Mouse (Mus musculus) ES-Bruce4 (cell line): ENCODE measurements around the gene Omp. TPM values are rescaled to one million over a fixed set of nuclear protein-coding genes. Genes with fewer than 3 reads are reported as not detected.
"Not testable (repeated sequence)": the region's sequence is repeated elsewhere in the genome, so short reads cannot be mapped to it uniquely, and the experiment has no call there.

ENCODE experiments used
- H3K27ac ChIP-seq: 2 replicates; pipeline ENCODE4 v1.5.1; 2012; ENCODE audit warnings: low read length, inconsistent platforms; ENCODE audit not compliant: insufficient read depth
- H3K27me3 ChIP-seq: 2 replicates; pipeline ENCODE4 v1.6.1; 2012; ENCODE audit warnings: mild to moderate bottlenecking, low read length, inconsistent platforms; ENCODE audit not compliant: control insufficient read depth, poor library complexity, insufficient read depth, severe bottlenecking
- H3K36me3 ChIP-seq: 2 replicates; pipeline ENCODE4 v1.6.1; 2012; ENCODE audit warnings: inconsistent platforms, mild to moderate bottlenecking, low read length, moderate library complexity; ENCODE audit not compliant: control insufficient read depth, poor library complexity, insufficient read depth, severe bottlenecking
- H3K4me1 ChIP-seq: one replicate; pipeline ENCODE4 v1.8.1; 2011; ENCODE audit warnings: low read length; ENCODE audit not compliant: control insufficient read depth, insufficient read depth
- H3K4me3 ChIP-seq: 2 replicates; pipeline ENCODE4 v1.5.1; 2011; ENCODE audit warnings: low read depth, mild to moderate bottlenecking, low read length
- H3K9ac ChIP-seq: 2 replicates; pipeline ENCODE4 v1.6.1; 2012; ENCODE audit warnings: low read depth, mild to moderate bottlenecking, inconsistent platforms; ENCODE audit not compliant: poor library complexity, severe bottlenecking
- H3K9me3 ChIP-seq: replicated peaks from 2 replicates; pipeline ENCODE4 v1.6.1; 2012; ENCODE audit warnings: mild to moderate bottlenecking, low read length, inconsistent platforms; ENCODE audit not compliant: control insufficient read depth, poor library complexity, insufficient read depth, severe bottlenecking
- CTCF ChIP-seq: IDR thresholded peaks from one replicate; pipeline ENCODE4 v1.8.1; 2011; ENCODE audit warnings: low read depth, low read length
- EP300 ChIP-seq: IDR thresholded peaks from 2 replicates; pipeline ENCODE4 v1.6.1; 2011; ENCODE audit warnings: low read depth, low read length; ENCODE audit not compliant: insufficient read depth
- POLR2A ChIP-seq: IDR thresholded peaks from one replicate; pipeline ENCODE4 v1.8.1; 2011; ENCODE audit warnings: low read length; ENCODE audit not compliant: insufficient read depth
- polyA plus RNA-seq: library from polyadenylated mRNA; stranded (reverse); fragments of >200 nt; gene quantifications from 2 replicates; pipeline ENCODE4 v1.2.4, GENCODE M21; 2011; ENCODE audit warnings: low read depth; ENCODE audit not compliant: missing spikeins, insufficient read depth, insufficient read length

Gene Omp
- polyA plus RNA-seq, 1 experiment: 1.1 TPM

- Histone ChIP-seq H3K36me3 (no peaks in the 10 kb centered on the region), H3K9me3 (no peaks in the 10 kb centered on the region), H3K4me3 (no peak overlapping the region), H3K4me1 (peaks cover 11% of the 10 kb centered on the region), H3K9ac (no peak overlapping the region), H3K27me3 (no peaks in the 10 kb centered on the region), H3K27ac (peak overlapping the region; percentile 51)
- TF ChIP-seq CTCF (no peak), EP300 (peak; percentile 72), POLR2A (no peak)
Observed at GRCm38 (mm10) chr7:98188680-98189079, 43.4 kb upstream of the Omp start.

- H3K4me1 ChIP-seq: peaks cover 11% of the 10 kb centered on the region
- no peak for TF ChIP-seq POLR2A
- no peak for TF ChIP-seq EP300
- TF ChIP-seq CTCF: no peak
- no peaks in the 10 kb centered on the region for H3K36me3 ChIP-seq
- H3K9me3 ChIP-seq: no peaks in the 10 kb centered on the region
- no peak overlapping the region for H3K27ac ChIP-seq
- H3K27me3 ChIP-seq: no peaks in the 10 kb centered on the region
- H3K4me3 ChIP-seq: no peak overlapping the region
- H3K9ac ChIP-seq: no peak overlapping the region
Observed at GRCm38 (mm10) chr7:98188238-98188637, 42.9 kb upstream of the Omp start.

- peaks cover 11% of the 10 kb centered on the region for H3K4me1 ChIP-seq
- not testable (repeated sequence) for H3K36me3 ChIP-seq, H3K27ac ChIP-seq, H3K27me3 ChIP-seq, H3K4me3 ChIP-seq, H3K9ac ChIP-seq, H3K9me3 ChIP-seq
Observed at GRCm38 (mm10) chr7:98187332-98187731, 42.0 kb upstream of the Omp start.

GRCm38 (mm10) chr7:98186637-98187036 lies 41.3 kb upstream of the Omp start:
- TF ChIP-seq CTCF: no peak
- TF ChIP-seq EP300: no peak
- no peak for TF ChIP-seq POLR2A
- no peak overlapping the region for H3K27ac ChIP-seq
- H3K4me1 ChIP-seq: peaks cover 11% of the 10 kb centered on the region
- no peaks in the 10 kb centered on the region for H3K27me3 ChIP-seq
- no peak overlapping the region for H3K4me3 ChIP-seq
- H3K9ac ChIP-seq: no peak overlapping the region
- no peaks in the 10 kb centered on the region for H3K36me3 ChIP-seq
- no peaks in the 10 kb centered on the region for H3K9me3 ChIP-seq

- no peak overlapping the region for H3K9ac ChIP-seq
- no peak overlapping the region for H3K4me3 ChIP-seq
- H3K4me1 ChIP-seq: peaks cover 10% of the 10 kb centered on the region
- no peak overlapping the region for H3K27ac ChIP-seq
- H3K36me3 ChIP-seq: no peaks in the 10 kb centered on the region
- no peaks in the 10 kb centered on the region for H3K9me3 ChIP-seq
- H3K27me3 ChIP-seq: no peaks in the 10 kb centered on the region
- TF ChIP-seq EP300 (no peak), CTCF (no peak), POLR2A (no peak)
Observed at GRCm38 (mm10) chr7:98185326-98185725, 40.0 kb upstream of the Omp start.

GRCm38 (mm10) chr7:98178560-98179231 lies 33.4 kb upstream of the Omp start:
- H3K27ac ChIP-seq: 0 out of 2 replicates have a peak overlapping the region, but pooled peaks have one; percentile 45
- TF ChIP-seq POLR2A (no peak), EP300 (no peak), CTCF (no peak)
- H3K9ac ChIP-seq: peak overlapping the region; percentile 44
- H3K36me3 ChIP-seq: no peaks in the 10 kb centered on the region
- H3K9me3 ChIP-seq: no peaks in the 10 kb centered on the region
- peaks cover 2% of the 10 kb centered on the region for H3K4me1 ChIP-seq
- peak overlapping the region; percentile 97 for H3K4me3 ChIP-seq
- H3K27me3 ChIP-seq: no peaks in the 10 kb centered on the region
